In genomic region chrX:159648598-159648997, GRCm38 (mm10) we compare ENCODE assay signal across 12 mouse cellular contexts.
"Had no signal": no experiment of that assay in that cellular context is flagged by ENCODE, and none has a peak within 500 bp of the region (broad histone marks: within the 10 kb centered on the region; RNA-seq: fewer than 3 reads in every experiment).

No protein-coding gene starts in this region.

- DNase-seq: lung, adult 18-20 months; lung, embryonic 14.5 days; lung, postnatal 10 days; lung, postnatal 36 days; right cerebral cortex, postnatal 14 days; thymus, adult 18-20 months; thymus, postnatal 14 days; thymus, postnatal 36 days had no signal

- H3K9me3 ChIP-seq: midbrain, embryonic 10.5 days; midbrain, embryonic 12.5 days; midbrain, embryonic 15.5 days; neural tube, embryonic 12.5 days had no signal

- H3K9ac ChIP-seq: lung, embryonic 14.5 days; midbrain, embryonic 12.5 days; midbrain, embryonic 15.5 days; neural tube, embryonic 12.5 days had no signal

- H3K4me1 ChIP-seq: neural tube, embryonic 12.5 days had no signal

- H3K27ac ChIP-seq: midbrain, embryonic 10.5 days; midbrain, embryonic 12.5 days; midbrain, embryonic 15.5 days; neural tube, embryonic 12.5 days had no signal

- H3K4me2 ChIP-seq: lung, embryonic 14.5 days; midbrain, embryonic 12.5 days; midbrain, embryonic 15.5 days; neural tube, embryonic 12.5 days had no signal

- H3K36me3 ChIP-seq: midbrain, embryonic 10.5 days; midbrain, embryonic 12.5 days; midbrain, embryonic 15.5 days; neural tube, embryonic 12.5 days had no signal

- ATAC-seq: midbrain, embryonic 15.5 days had no signal

- H3K27me3 ChIP-seq: midbrain, embryonic 12.5 days; midbrain, embryonic 15.5 days; neural tube, embryonic 12.5 days had no signal

- H3K4me3 ChIP-seq: midbrain, embryonic 10.5 days; midbrain, embryonic 12.5 days; midbrain, embryonic 15.5 days; neural tube, embryonic 12.5 days had no signal
